Mouse (Mus musculus) intestine, embryonic 16.5 days (tissue): ENCODE data around the gene Pdia4. TPM values are rescaled to one million over a fixed set of nuclear protein-coding genes. Genes with fewer than 3 reads are reported as not detected.
"Not testable (repeated sequence)": the region's sequence is repeated elsewhere in the genome, so short reads cannot be mapped to it uniquely, and the experiment has no call there.

ENCODE experiments used
- ATAC-seq: fragments of 200-750 bp; cut with Nextera tagmentation; 2 replicates; pipeline ENCODE4 v1.8.0; 2017; ENCODE audit warnings: moderate TSS enrichment, moderate library complexity
- H3K27ac ChIP-seq: fragments of 300-500 bp; sonication (generic); 2 replicates; pipeline ENCODE4 v1.5.1; 2014; ENCODE audit warnings: mild to moderate bottlenecking, low read length
- H3K27me3 ChIP-seq: fragments of 300-500 bp; sonication (generic); replicated peaks from 2 replicates; pipeline ENCODE4 v1.6.1; 2014; ENCODE audit warnings: low read length, control low read depth, mixed read lengths; ENCODE audit not compliant: control insufficient read depth, insufficient read depth
- H3K36me3 ChIP-seq: fragments of 300-500 bp; sonication (generic); 2 replicates; pipeline ENCODE4 v1.6.1; 2014; ENCODE audit warnings: low read length, control low read depth; ENCODE audit not compliant: control insufficient read depth, insufficient read depth
- H3K4me1 ChIP-seq: fragments of 300-500 bp; sonication (generic); 2 replicates; pipeline ENCODE4 v1.6.1; 2014; ENCODE audit warnings: low read length, control low read depth, mixed read lengths; ENCODE audit not compliant: control insufficient read depth, insufficient read depth
- H3K4me2 ChIP-seq: fragments of 300-500 bp; sonication (generic); 2 replicates; pipeline ENCODE4 v1.6.1; 2014; ENCODE audit warnings: low read depth, low read length, control low read depth
- H3K4me3 ChIP-seq: fragments of 300-500 bp; sonication (generic); 2 replicates; pipeline ENCODE4 v1.5.1; 2014; ENCODE audit warnings: mild to moderate bottlenecking, low read length
- H3K9ac ChIP-seq: fragments of 300-500 bp; sonication (generic); 2 replicates; pipeline ENCODE4 v1.6.1; 2014; ENCODE audit warnings: low read depth, low read length
- H3K9me3 ChIP-seq: fragments of 300-500 bp; sonication (generic); 2 replicates; pipeline ENCODE4 v1.6.1; 2016; ENCODE audit warnings: low read length, control low read depth; ENCODE audit not compliant: control insufficient read depth
- WGBS: fragments of 180-500 bp; shearing (Covaris S2); extraction: QIAGEN DNeasy Blood & Tissue Kit; methylation state at CpG from one replicate; pipeline ENCODE4 v1.1.7; 2014; 5-methylcytosine and 5-hydroxymethylcytosine counted together
- polyA plus RNA-seq: library from polyadenylated mRNA; unstranded; fragments of >200 nt; fragmentation: Nextera tagmentation; extraction: Ambion mirVana; gene quantifications from 2 replicates; pipeline ENCODE4 v1.2.1, GENCODE M21; 2015

The Pdia4 gene
- 332 and 340 TPM in 2 replicates for polyA plus RNA-seq

DNA sequence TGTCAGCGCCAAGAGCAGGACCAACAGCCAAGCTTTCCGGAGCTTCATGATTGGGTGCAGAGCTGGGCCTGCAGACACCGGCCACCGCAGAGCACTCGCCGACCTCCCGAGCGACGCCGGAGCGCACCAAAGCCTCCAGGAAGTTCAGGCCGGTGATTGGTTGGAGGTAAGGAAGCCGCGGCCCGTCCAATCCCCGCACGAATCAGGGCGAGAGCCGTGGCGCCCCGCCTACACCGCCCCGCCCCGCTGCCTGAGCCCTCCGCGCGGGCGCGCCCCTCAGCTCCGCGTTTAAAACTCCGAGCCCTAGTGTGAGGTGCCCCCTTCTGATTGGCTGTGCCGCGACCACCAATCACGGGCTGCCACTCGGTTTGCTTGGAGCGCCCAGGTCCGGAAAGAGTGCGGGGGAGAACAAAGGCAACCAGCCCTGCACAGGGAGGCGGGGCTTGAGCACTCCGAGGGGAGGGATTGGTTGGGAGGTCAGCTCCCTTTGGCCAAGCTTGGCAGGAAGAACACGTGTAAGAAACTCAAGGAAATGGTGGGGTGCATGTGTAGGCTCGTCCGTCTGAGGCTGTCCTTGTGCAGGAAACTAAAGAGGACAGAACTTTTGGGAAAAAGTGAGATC, at the start of gene Pdia4:
Gene Pdia4 (minus strand): TSS at position 174 of the 622 bp plus-strand sequence.
- peak; percentile 99 for ATAC-seq
- no peaks in the 10 kb centered on the region for H3K9me3 ChIP-seq
- peak within 1 kb of the TSS; percentile 84 for H3K4me2 ChIP-seq
- H3K36me3 ChIP-seq = no peaks in the 10 kb centered on the region
- peak within 1 kb of the TSS; percentile 99 for H3K27ac ChIP-seq
- H3K9ac ChIP-seq = peak within 1 kb of the TSS; percentile 95
- H3K4me3 ChIP-seq = peak within 1 kb of the TSS; percentile 94
- H3K4me1 ChIP-seq = peaks cover 23% of the 10 kb centered on the region
- H3K27me3 ChIP-seq = no peaks in the 10 kb centered on the region
- under 1% methylated on average over 44 of the region's 44 CpGs for WGBS

DNA sequence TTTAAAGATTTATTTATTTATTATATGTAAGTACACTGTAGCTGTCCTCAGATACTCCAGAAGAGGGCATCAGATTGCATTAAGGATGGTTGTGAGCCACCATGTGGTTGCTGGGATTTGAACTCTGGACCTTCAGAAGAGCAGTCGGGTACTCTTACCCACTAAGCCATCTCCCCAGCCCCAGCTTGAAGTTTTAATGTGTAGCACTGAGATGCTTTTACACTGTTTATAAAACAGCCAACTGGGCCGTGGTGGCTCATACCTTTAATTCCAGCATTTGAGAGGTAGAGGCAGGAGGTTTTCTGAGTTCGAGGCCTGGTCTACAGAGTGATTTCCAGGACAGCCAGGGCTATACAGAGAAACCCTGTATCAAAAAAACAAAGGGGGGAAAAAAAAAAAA, 44.5 kb upstream of the Pdia4 start:
- not testable (repeated sequence) for H3K27ac ChIP-seq, H3K4me2 ChIP-seq, H3K27me3 ChIP-seq, H3K4me3 ChIP-seq, H3K4me1 ChIP-seq, H3K9ac ChIP-seq, ATAC-seq, H3K9me3 ChIP-seq, H3K36me3 ChIP-seq
- 87% methylated on average over 3 of the region's 3 CpGs for WGBS

DNA sequence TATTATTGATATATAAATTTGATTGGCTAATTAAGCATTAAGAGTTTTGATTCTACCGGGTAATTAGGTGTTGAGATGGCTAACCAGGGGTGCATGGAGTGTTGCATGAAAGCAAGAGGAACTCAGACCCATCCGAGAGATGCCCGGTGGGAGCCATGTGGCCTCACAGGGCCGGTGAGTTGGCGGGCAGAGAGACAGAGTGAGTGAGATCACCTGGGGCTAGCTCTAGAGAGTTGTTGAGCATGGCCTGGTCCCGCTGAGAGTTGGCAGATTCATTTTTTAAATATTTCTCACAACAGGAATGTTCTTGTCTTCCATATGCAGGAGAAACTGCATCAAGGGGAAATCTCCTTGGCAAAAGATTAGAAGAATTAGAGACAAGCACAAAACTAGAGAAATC, 44.0 kb upstream of the Pdia4 start:
- Histone ChIP-seq H3K9me3 (no peaks in the 10 kb centered on the region), H3K4me2 (no peak overlapping the region), H3K4me3 (no peak overlapping the region), H3K36me3 (no peaks in the 10 kb centered on the region), H3K27ac (no peak overlapping the region), H3K9ac (no peak overlapping the region), H3K27me3 (no peaks in the 10 kb centered on the region), H3K4me1 (no peaks in the 10 kb centered on the region)
- ATAC-seq = no peak
- WGBS = 94% methylated on average over 6 of the region's 6 CpGs

DNA sequence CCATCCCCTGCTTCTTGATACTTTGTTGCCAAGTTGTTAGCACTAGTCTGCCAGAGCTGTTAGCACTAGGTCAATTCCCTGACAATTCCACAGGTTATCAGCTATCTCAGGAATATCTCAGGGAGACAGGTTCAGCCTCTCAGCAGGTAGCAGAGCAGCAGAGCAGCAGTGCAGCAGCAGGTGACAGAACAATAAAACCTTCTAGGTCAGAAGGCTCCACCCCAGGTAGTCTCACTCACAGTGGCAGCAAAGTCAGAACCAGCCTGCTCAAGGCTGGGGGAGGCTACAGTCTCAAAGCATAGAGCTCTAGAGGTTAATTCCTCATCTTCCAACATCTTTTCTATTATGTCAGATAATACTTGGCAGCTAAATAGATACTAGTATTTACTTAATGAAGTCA, 32.5 kb upstream of the Pdia4 start:
- ATAC-seq = peak; percentile 91
- Histone ChIP-seq H3K9ac (peak overlapping the region; percentile 25; the same call in 1 of the 2 replicates), H3K27me3 (no peaks in the 10 kb centered on the region), H3K4me3 (no peak overlapping the region), H3K9me3 (no peaks in the 10 kb centered on the region), H3K4me1 (no peaks in the 10 kb centered on the region), H3K36me3 (no peaks in the 10 kb centered on the region), H3K4me2 (no peak overlapping the region), H3K27ac (peak overlapping the region; percentile 24)

DNA sequence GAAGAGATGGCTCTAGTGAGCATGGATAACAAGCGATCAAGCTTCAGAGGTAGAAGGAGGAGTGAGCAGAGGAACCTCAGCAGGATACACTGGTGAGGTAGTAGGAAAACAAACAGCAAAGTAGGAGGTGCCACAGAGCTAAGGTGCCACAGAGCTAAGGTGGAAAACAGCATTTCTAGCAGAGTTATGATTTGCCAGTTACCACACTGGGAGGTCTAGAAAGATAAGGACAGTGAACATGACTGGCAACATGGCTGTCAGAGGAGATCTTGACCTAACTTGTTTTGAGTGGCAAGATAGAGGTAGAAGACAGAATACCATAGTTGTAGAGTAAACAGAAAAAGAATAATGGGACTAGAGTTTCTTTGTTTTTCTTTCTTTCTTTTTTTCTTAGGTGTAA, 29.1 kb upstream of the Pdia4 start:
- 89% methylated on average over 1 of the region's 1 CpGs for WGBS
- H3K4me2 ChIP-seq = no peak overlapping the region
- no peaks in the 10 kb centered on the region for H3K36me3 ChIP-seq
- no peak overlapping the region for H3K9ac ChIP-seq
- no peak overlapping the region for H3K4me3 ChIP-seq
- H3K4me1 ChIP-seq = peaks cover 10% of the 10 kb centered on the region; the same call in 1 of the 2 replicates
- H3K9me3 ChIP-seq = no peaks in the 10 kb centered on the region
- H3K27ac ChIP-seq = no peak overlapping the region
- no peak for ATAC-seq
- H3K27me3 ChIP-seq = no peaks in the 10 kb centered on the region

DNA sequence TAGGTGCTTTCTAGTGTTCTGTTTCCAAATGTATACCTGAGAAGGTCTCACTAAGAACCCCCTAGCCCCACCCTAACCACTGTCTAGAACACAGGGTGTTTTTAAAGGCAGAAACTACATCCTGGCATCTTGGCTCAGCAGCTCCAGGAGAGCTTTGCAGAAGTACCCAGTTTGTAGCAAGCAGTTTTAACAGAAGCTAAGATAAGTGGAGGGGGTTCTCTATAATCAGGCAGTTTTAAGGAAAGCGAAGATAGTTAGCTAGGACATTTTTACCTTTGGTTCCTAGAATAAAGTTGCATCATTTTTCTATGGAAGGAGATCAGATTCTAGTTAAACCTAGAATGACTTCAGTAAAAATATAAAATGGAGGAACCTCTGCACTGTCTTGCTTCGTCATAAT, 28.6 kb upstream of the Pdia4 start:
- WGBS = 93% methylated on average over 2 of the region's 2 CpGs

DNA sequence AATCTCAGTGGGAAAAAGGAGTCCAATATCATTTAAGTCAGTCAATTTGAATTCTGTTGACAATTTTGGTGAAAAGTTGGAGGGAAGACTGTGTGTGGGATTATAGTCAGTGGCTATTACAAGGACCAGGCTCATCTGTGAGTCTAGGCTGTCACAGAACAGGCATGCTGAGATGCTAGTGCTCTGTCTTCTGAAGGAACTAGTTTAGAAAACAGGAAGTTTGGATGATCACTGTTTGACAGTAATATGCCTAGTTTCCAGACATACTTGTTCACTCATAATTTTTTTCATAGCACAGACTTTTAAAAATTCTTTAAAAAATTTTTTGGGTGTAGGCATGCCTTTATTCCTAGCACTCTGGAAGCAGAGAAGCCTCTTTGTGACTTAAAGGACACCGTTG, 27.8 kb upstream of the Pdia4 start:
- H3K36me3 ChIP-seq = no peaks in the 10 kb centered on the region
- no peak overlapping the region for H3K4me3 ChIP-seq
- no peak overlapping the region for H3K9ac ChIP-seq
- no peaks in the 10 kb centered on the region for H3K27me3 ChIP-seq
- H3K4me2 ChIP-seq = no peak overlapping the region
- WGBS = 100% methylated on average over 1 of the region's 1 CpGs
- peaks cover 10% of the 10 kb centered on the region; the same call in 1 of the 2 replicates for H3K4me1 ChIP-seq
- H3K27ac ChIP-seq = no peak overlapping the region
- ATAC-seq = no peak
- H3K9me3 ChIP-seq = no peaks in the 10 kb centered on the region

More for the DNA sequence above, 28.6 kb upstream of the Pdia4 start:
- H3K27me3 ChIP-seq = no peaks in the 10 kb centered on the region
- no peak overlapping the region for H3K4me2 ChIP-seq
- peaks cover 10% of the 10 kb centered on the region; the same call in 1 of the 2 replicates for H3K4me1 ChIP-seq
- H3K9me3 ChIP-seq = no peaks in the 10 kb centered on the region
- H3K27ac ChIP-seq = no peak overlapping the region
- no peak for ATAC-seq
- H3K9ac ChIP-seq = no peak overlapping the region
- H3K36me3 ChIP-seq = no peaks in the 10 kb centered on the region
- no peak overlapping the region for H3K4me3 ChIP-seq

DNA sequence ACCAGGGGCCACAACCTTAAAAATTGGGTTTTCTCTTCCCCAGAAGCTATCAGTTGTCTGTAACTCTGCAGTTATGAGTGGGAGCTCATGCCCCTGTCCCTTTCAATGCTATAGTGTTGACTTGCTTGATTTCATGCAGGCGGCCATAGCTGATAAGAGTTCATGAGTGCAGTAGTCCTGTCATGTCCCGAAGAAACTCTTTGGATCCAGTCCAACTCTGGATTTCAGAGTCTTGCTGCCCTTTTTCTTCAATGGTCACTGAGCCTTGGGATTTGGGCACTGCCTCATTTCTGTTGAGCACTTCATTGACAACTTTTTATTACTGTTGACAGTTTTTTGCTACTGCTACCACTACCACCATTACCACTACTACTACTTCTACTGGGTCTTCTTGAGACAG, 24.4 kb upstream of the Pdia4 start:
- Histone ChIP-seq H3K27ac (no peak overlapping the region), H3K4me2 (no peak overlapping the region), H3K9me3 (no peaks in the 10 kb centered on the region), H3K9ac (no peak overlapping the region), H3K4me1 (peaks cover 10% of the 10 kb centered on the region; the same call in 1 of the 2 replicates), H3K4me3 (no peak overlapping the region), H3K27me3 (no peaks in the 10 kb centered on the region), H3K36me3 (no peaks in the 10 kb centered on the region)
- no peak for ATAC-seq
- 49% methylated on average over 2 of the region's 2 CpGs for WGBS

DNA sequence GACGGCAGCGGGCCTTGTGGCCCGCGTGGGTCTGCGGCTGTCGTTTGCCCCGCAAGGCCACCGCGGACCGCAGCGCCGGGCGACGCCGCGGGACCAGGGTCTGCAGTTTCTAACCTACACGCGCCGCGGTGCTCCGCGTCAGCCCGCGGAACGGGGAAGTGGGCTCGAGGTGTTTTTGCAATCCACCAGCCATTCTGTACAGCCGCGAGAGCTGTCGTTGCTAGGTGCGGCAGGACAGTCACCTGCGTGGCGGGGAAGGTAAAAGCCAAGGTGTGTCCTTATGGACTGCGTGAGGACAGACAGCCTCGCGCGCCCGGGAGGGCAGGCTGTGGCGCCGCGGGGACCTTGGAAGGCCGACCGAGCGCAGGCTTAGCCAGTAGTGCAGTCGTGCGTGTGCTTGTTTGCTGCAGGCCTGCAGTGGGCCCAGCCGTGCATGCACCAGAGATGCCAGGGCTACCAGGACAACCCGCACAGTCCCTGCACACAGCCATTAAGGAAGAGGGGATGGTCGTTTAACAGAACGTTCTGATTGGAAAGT, 22.8 kb upstream of the Pdia4 start:
- Histone ChIP-seq H3K36me3 (no peaks in the 10 kb centered on the region), H3K27ac (peak overlapping the region; percentile 98), H3K9ac (peak overlapping the region; percentile 93), H3K4me2 (peak overlapping the region; percentile 71), H3K27me3 (no peaks in the 10 kb centered on the region), H3K4me3 (peak overlapping the region; percentile 96), H3K4me1 (peaks cover 10% of the 10 kb centered on the region; the same call in 1 of the 2 replicates), H3K9me3 (no peaks in the 10 kb centered on the region)
- WGBS = 0% methylated on average over 49 of the region's 49 CpGs
- ATAC-seq = peak; percentile 72
